Mouse (Mus musculus): ENCODE data around the gene Gdap2. TPM values are rescaled to one million over a fixed set of nuclear protein-coding genes. Genes with fewer than 3 reads are reported as not detected.
A peak's percentile ranks its signal among the peaks of the same experiment; 100 is the strongest.

Gdap2 gene
- total RNA-seq (2021) = 10 to 100 TPM; 35.9 to 36.7 TPM

- intact Hi-C loops (cut with DNase I) = no loop called here
- peak; percentile 95 for DNase-seq (ENCODE audit: low spot score in 2 of 2)
Measured at GRCm38 (mm10) chr3:100162315-100163105, at the start of gene Gdap2, which contains the start of gene Wdr3. Gene Gdap2, plus strand, starts transcription at chr3:100162381. Gene Wdr3, minus strand, starts transcription at chr3:100162407.

GRCm38 (mm10) chr3:100118681-100119080 is 43.5 kb upstream of the Gdap2 start:
- intact Hi-C loops (cut with DNase I) = no loop called here
- DNase-seq (ENCODE audit: low spot score in 2 of 2) = no peak

- DNase-seq (ENCODE audit: low spot score in 2 of 2) = no peak
- intact Hi-C loops (cut with DNase I) = no loop called here
Measured at GRCm38 (mm10) chr3:100121961-100122360, 40.2 kb upstream of the Gdap2 start.

- intact Hi-C loops (cut with DNase I) = no loop called here
Measured at GRCm38 (mm10) chr3:100122445-100122844, 39.7 kb upstream of the Gdap2 start.

GRCm38 (mm10) chr3:100160682-100161445 is 1.3 kb upstream of the Gdap2 start:
- intact Hi-C loops (cut with DNase I) = no loop called here
- DNase-seq (ENCODE audit: low spot score in 2 of 2) = no peak

More at GRCm38 (mm10) chr3:100122445-100122844, 39.7 kb upstream of the Gdap2 start:
- DNase-seq (ENCODE audit: low spot score in 2 of 2) = no peak

GRCm38 (mm10) chr3:100161665-100162314 is 391 bp upstream of the Gdap2 start:
- intact Hi-C loops (cut with DNase I) = no loop called here

GRCm38 (mm10) chr3:100163556-100163955 is 1.4 kb downstream of the Gdap2 start:
- intact Hi-C loops (cut with DNase I) = no loop called here
- no peak for DNase-seq (ENCODE audit: low spot score in 2 of 2)

More at GRCm38 (mm10) chr3:100161665-100162314, 391 bp upstream of the Gdap2 start:
- no peak for DNase-seq (ENCODE audit: low spot score in 2 of 2)

- DNase-seq (ENCODE audit: low spot score in 2 of 2) = no peak
- intact Hi-C loops (cut with DNase I) = no loop called here
Measured at GRCm38 (mm10) chr3:100164991-100165390, 2.8 kb downstream of the Gdap2 start.

- DNase-seq (ENCODE audit: low spot score in 2 of 2) = no peak
- intact Hi-C loops (cut with DNase I) = no loop called here
Measured at GRCm38 (mm10) chr3:100176031-100176430, 13.8 kb downstream of the Gdap2 start.

- DNase-seq (ENCODE audit: low spot score in 2 of 2) = no peak
- intact Hi-C loops (cut with DNase I) = loop anchor here (10.0 kb wide), 1 partner anchor 504 kb away; the partner anchor contains the start of gene Man1a2
Measured at GRCm38 (mm10) chr3:100180471-100180870, 18.3 kb downstream of the Gdap2 start.

- intact Hi-C loops (cut with DNase I) = loop anchor here (5.0 to 10.0 kb wide), 2 partner anchors 378 to 495 kb away; partner anchors contain the start of gene Man1a2
- peak; percentile 26 to 65 for DNase-seq (ENCODE audit: low spot score in 2 of 2)
Measured at GRCm38 (mm10) chr3:100189444-100189843, 27.3 kb downstream of the Gdap2 start.

GRCm38 (mm10) chr3:100189861-100190260 is 27.7 kb downstream of the Gdap2 start:
- intact Hi-C loops (cut with DNase I) = loop anchor here (5.0 to 10.0 kb wide), 2 partner anchors 377 to 495 kb away; partner anchors contain the start of gene Man1a2
- no peak for DNase-seq (ENCODE audit: low spot score in 2 of 2)

GRCm38 (mm10) chr3:100194210-100194609 is 32.0 kb downstream of the Gdap2 start:
- no peak for DNase-seq (ENCODE audit: low spot score in 2 of 2)
- intact Hi-C loops (cut with DNase I) = no loop called here

GRCm38 (mm10) chr3:100201554-100201953 is 39.4 kb downstream of the Gdap2 start:
- intact Hi-C loops (cut with DNase I) = no loop called here
- DNase-seq (ENCODE audit: low spot score in 2 of 2) = no peak

- intact Hi-C loops (cut with DNase I) = no loop called here
- no peak for DNase-seq (ENCODE audit: low spot score in 2 of 2)
Measured at GRCm38 (mm10) chr3:100206973-100207372, 44.8 kb downstream of the Gdap2 start.

GRCm38 (mm10) chr3:100215469-100215868 is 53.3 kb downstream of the Gdap2 start:
- DNase-seq (ENCODE audit: low spot score in 2 of 2) = no peak
- intact Hi-C loops (cut with DNase I) = no loop called here

GRCm38 (mm10) chr3:100225326-100225959 is 63.3 kb downstream of the Gdap2 start:
- no peak for DNase-seq (ENCODE audit: low spot score in 2 of 2)
- intact Hi-C loops (cut with DNase I) = no loop called here

- intact Hi-C loops (cut with DNase I) = no loop called here
- no peak for DNase-seq (ENCODE audit: low spot score in 2 of 2)
Measured at GRCm38 (mm10) chr3:100227509-100227908, 65.3 kb downstream of the Gdap2 start.

GRCm38 (mm10) chr3:100228981-100229380 is 66.8 kb downstream of the Gdap2 start:
- intact Hi-C loops (cut with DNase I) = no loop called here
- DNase-seq (ENCODE audit: low spot score in 2 of 2) = no peak
